Mouse (Mus musculus) gastrocnemius, adult 2 months (tissue): ENCODE measurements at regions not wholly inside any gene's neighbourhood (a gene's known extent, or its start where the extent isn't known, plus 50 kb on each side); places are given as distances from the start of the nearest gene placed in this dataset.

Experiments
- DNase-seq: peaks from one replicate; pipeline ENCODE4 v3.0.0; 2022
- H3K27ac ChIP-seq: fragments of 200-600 bp; 2 replicates; pipeline ENCODE4 v1.8.1; 2022; ENCODE audit warnings: mild to moderate bottlenecking
- H3K4me3 ChIP-seq: fragments of 200-600 bp; 2 replicates; pipeline ENCODE4 v1.8.1; 2022; ENCODE audit warnings: mild to moderate bottlenecking, moderate library complexity
- CTCF ChIP-seq: fragments of 200-600 bp; IDR thresholded peaks from 2 replicates; pipeline ENCODE4 v1.8.1; 2022; ENCODE audit warnings: antibody characterized with exemption, mild to moderate bottlenecking, moderate library complexity
- intact Hi-C: fragments of 180-260 bp; cut with DNase I; formaldehyde crosslinking; loops from one replicate; pipeline ENCODE4 v1.15.1; 2025

- Histone ChIP-seq H3K4me3 (no peak overlapping the region), H3K27ac (no peak overlapping the region)
- DNase-seq, result no peak
- no peak for TF ChIP-seq CTCF
- intact Hi-C loops, result no loop called here
Observed at GRCm38 (mm10) chr2:48378160-48378559, 435.7 kb upstream of the Acvr2a start.

- no peak overlapping the region; the same call in 1 of the 2 replicates for H3K27ac ChIP-seq
- no peak for DNase-seq
- intact Hi-C loops, result no loop called here
Observed at GRCm38 (mm10) chr2:48378749-48379148, 435.2 kb upstream of the Acvr2a start.

GRCm38 (mm10) chr2:48380140-48380539, 433.8 kb upstream of the Acvr2a start:
- intact Hi-C loops, result loop anchor here (5.0 kb wide), 1 partner anchor 437 kb away; no protein-coding TSS in a partner anchor
- TF ChIP-seq CTCF, result no peak
- 0 out of 2 replicates have a peak overlapping the region, but pooled peaks have one; percentile 7 for H3K4me3 ChIP-seq
- DNase-seq, result no peak
- peak overlapping the region; percentile 81 for H3K27ac ChIP-seq

More at GRCm38 (mm10) chr2:48378749-48379148, 435.2 kb upstream of the Acvr2a start:
- TF ChIP-seq CTCF, result no peak
- H3K4me3 ChIP-seq, result no peak overlapping the region

- no peak for DNase-seq
- no peak overlapping the region for H3K4me3 ChIP-seq
- intact Hi-C loops, result loop anchor here (5.0 kb wide), 1 partner anchor 437 kb away; no protein-coding TSS in a partner anchor
- TF ChIP-seq CTCF, result no peak
- peak overlapping the region; percentile 81 for H3K27ac ChIP-seq
Observed at GRCm38 (mm10) chr2:48380786-48381185, 433.1 kb upstream of the Acvr2a start.

GRCm38 (mm10) chr2:48381481-48382075, 432.3 kb upstream of the Acvr2a start:
- no peak for TF ChIP-seq CTCF
- DNase-seq, result no peak
- Histone ChIP-seq H3K27ac (peak overlapping the region; percentile 81), H3K4me3 (peak overlapping the region; percentile 62)
- intact Hi-C loops, result loop anchor here (5.0 kb wide), 1 partner anchor 436 kb away; no protein-coding TSS in a partner anchor

- intact Hi-C loops, result no loop called here
- TF ChIP-seq CTCF, result no peak
- H3K4me3 ChIP-seq, result no peak overlapping the region; the same call in 1 of the 2 replicates
- H3K27ac ChIP-seq, result peak overlapping the region; percentile 85
- DNase-seq, result no peak
Observed at GRCm38 (mm10) chr2:48398504-48398903, 415.4 kb upstream of the Acvr2a start.

- intact Hi-C loops, result no loop called here
- no peak overlapping the region for H3K4me3 ChIP-seq
- no peak for TF ChIP-seq CTCF
- DNase-seq, result no peak
- H3K27ac ChIP-seq, result peak overlapping the region; percentile 85
Observed at GRCm38 (mm10) chr2:48399191-48399590, 414.7 kb upstream of the Acvr2a start.

- intact Hi-C loops, result loop anchor here (5.0 to 10.0 kb wide), 2 partner anchors 54 to 412 kb away; partner anchors contain the start of gene Acvr2a
- H3K4me3 ChIP-seq, result no peak overlapping the region
- TF ChIP-seq CTCF, result no peak
- no peak for DNase-seq
- peak overlapping the region; percentile 78 for H3K27ac ChIP-seq
Observed at GRCm38 (mm10) chr2:48402813-48403212, 411.1 kb upstream of the Acvr2a start.

GRCm38 (mm10) chr2:48404460-48404859, 409.4 kb upstream of the Acvr2a start:
- DNase-seq, result no peak
- no peak for TF ChIP-seq CTCF
- Histone ChIP-seq H3K4me3 (no peak overlapping the region), H3K27ac (peak overlapping the region; percentile 78; the same call in 1 of the 2 replicates)
- intact Hi-C loops, result loop anchor here (5.0 to 10.0 kb wide), 2 partner anchors 53 to 410 kb away; partner anchors contain the start of gene Acvr2a

GRCm38 (mm10) chr2:48407876-48408275, 406.0 kb upstream of the Acvr2a start:
- peak; percentile 67 for DNase-seq
- no peak for TF ChIP-seq CTCF
- peak overlapping the region; percentile 38 for H3K27ac ChIP-seq
- no peak overlapping the region for H3K4me3 ChIP-seq
- intact Hi-C loops, result loop anchor here (5.0 to 10.0 kb wide), 2 partner anchors 271 to 407 kb away; partner anchors contain the start of gene Acvr2a

GRCm38 (mm10) chr2:48409876-48410275, 404.0 kb upstream of the Acvr2a start:
- intact Hi-C loops, result loop anchor here (2.0 to 10.0 kb wide), 3 partner anchors 45 to 405 kb away; partner anchors contain the start of gene Acvr2a

GRCm38 (mm10) chr2:48411392-48411791, 402.5 kb upstream of the Acvr2a start:
- TF ChIP-seq CTCF, result no peak
- no peak overlapping the region for H3K4me3 ChIP-seq
- intact Hi-C loops, result loop anchor here (2.0 kb wide), 1 partner anchor 43 kb away; no protein-coding TSS in a partner anchor
- H3K27ac ChIP-seq, result no peak overlapping the region
- DNase-seq, result no peak

More at GRCm38 (mm10) chr2:48409876-48410275, 404.0 kb upstream of the Acvr2a start:
- TF ChIP-seq CTCF, result no peak
- Histone ChIP-seq H3K27ac (no peak overlapping the region), H3K4me3 (no peak overlapping the region)
- no peak for DNase-seq

- intact Hi-C loops, result no loop called here
- H3K27ac ChIP-seq, result no peak overlapping the region
- no peak for TF ChIP-seq CTCF
- no peak for DNase-seq
- no peak overlapping the region for H3K4me3 ChIP-seq
Observed at GRCm38 (mm10) chr2:48412683-48413440, 401.0 kb upstream of the Acvr2a start.
